Mouse (Mus musculus) neural tube, embryonic 11.5 days (tissue): ENCODE measurements at regions not wholly inside any gene's neighbourhood (a gene's known extent, or its start where the extent isn't known, plus 50 kb on each side); places are given as distances from the start of the nearest gene placed in this dataset.

Experiments
- ATAC-seq: fragments of 200-750 bp; cut with Nextera tagmentation; 2 replicates; pipeline ENCODE4 v1.8.0; 2017; ENCODE audit warnings: moderate number of reproducible peaks, mild to moderate bottlenecking, moderate TSS enrichment, moderate library complexity; ENCODE audit not compliant: insufficient read depth, low FRiP score, low TSS enrichment
- DNase-seq: peaks from one replicate; pipeline ENCODE4 v3.0.0-alpha.2; 2015; ENCODE audit warnings: low spot score
- H3K27ac ChIP-seq: fragments of 300-500 bp; sonication (generic); 2 replicates; pipeline ENCODE4 v1.5.1; 2014; ENCODE audit warnings: low read depth, mild to moderate bottlenecking, low read length
- H3K27me3 ChIP-seq: fragments of 300-500 bp; sonication (generic); 2 replicates; pipeline ENCODE4 v1.6.1; 2014; ENCODE audit warnings: mild to moderate bottlenecking, low read length, mixed read lengths; ENCODE audit not compliant: control insufficient read depth, insufficient read depth
- H3K36me3 ChIP-seq: fragments of 300-500 bp; sonication (generic); 2 replicates; pipeline ENCODE4 v1.6.1; 2014; ENCODE audit warnings: mild to moderate bottlenecking, low read length, moderate library complexity, mixed read lengths; ENCODE audit not compliant: control insufficient read depth, insufficient read depth
- H3K4me1 ChIP-seq: fragments of 300-500 bp; sonication (generic); 2 replicates; pipeline ENCODE4 v1.6.1; 2014; ENCODE audit warnings: low read length, mixed read lengths; ENCODE audit not compliant: control insufficient read depth, insufficient read depth
- H3K4me2 ChIP-seq: fragments of 300-500 bp; sonication (generic); 2 replicates; pipeline ENCODE4 v1.6.1; 2014; ENCODE audit warnings: low read depth, mild to moderate bottlenecking, moderate library complexity
- H3K4me3 ChIP-seq: fragments of 300-500 bp; sonication (generic); 2 replicates; pipeline ENCODE4 v1.5.1; 2014; ENCODE audit warnings: low read depth, low read length
- H3K9ac ChIP-seq: fragments of 300-500 bp; sonication (generic); 2 replicates; pipeline ENCODE4 v1.6.1; 2014; ENCODE audit warnings: mild to moderate bottlenecking, low read length
- H3K9me3 ChIP-seq: fragments of 300-500 bp; sonication (generic); 2 replicates; pipeline ENCODE4 v1.6.1; 2016; ENCODE audit warnings: low read length; ENCODE audit not compliant: control insufficient read depth
- WGBS: fragments of 180-500 bp; shearing (Covaris S2); extraction: QIAGEN DNeasy Blood & Tissue Kit; methylation state at CpG from one replicate; pipeline ENCODE4 v1.1.7; 2014; 5-methylcytosine and 5-hydroxymethylcytosine counted together

DNA sequence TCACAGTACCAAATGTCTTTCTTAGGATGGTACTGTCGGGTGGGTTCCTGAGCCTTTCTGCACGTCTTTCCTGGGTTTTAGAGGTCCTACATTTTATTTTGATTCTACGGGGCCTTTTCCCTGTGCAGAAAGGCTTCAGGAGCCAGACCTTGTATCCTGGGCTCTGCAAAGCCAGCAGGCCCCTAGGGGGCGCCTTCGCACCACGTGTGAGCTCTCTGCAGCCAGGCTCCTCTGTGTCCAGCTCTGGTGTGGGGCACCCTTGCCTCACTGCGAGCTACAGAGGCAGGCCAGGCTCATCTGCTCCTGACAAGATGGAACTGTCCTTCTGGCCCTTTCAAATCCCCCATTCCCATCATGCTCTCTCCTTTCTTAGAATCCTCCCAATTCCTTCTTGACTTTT is 53.3 kb upstream of the Usp3 start:
- WGBS = 19% methylated on average over 7 of the region's 7 CpGs
- H3K27me3 ChIP-seq = no peaks in the 10 kb centered on the region
- H3K4me3 ChIP-seq = no peak overlapping the region
- H3K27ac ChIP-seq = no peak overlapping the region
- H3K9me3 ChIP-seq = no peaks in the 10 kb centered on the region
- DNase-seq = peak; percentile 92
- ATAC-seq = no peak
- no peak overlapping the region for H3K9ac ChIP-seq
- no peaks in the 10 kb centered on the region; the same call in 1 of the 2 replicates for H3K4me1 ChIP-seq
- no peak overlapping the region for H3K4me2 ChIP-seq
- no peaks in the 10 kb centered on the region for H3K36me3 ChIP-seq

DNA sequence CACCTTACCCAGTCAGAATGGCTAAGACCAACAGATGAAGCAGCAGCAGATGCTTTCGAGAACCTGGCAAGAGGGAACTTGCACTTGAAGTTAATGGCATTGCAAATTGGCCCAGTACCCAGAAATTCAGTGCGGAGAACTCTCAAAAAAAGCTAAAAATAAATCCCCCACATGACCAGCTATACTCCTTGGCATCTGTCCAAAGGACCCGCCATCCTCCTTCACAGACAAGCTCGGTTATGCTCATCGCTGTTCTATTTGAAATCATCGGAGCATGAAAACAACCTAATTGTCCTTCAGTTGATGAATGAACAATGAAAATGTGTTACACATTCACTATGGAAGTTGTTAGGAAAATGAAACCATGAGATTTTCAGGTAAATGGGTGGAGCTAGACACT is 58.4 kb upstream of the Usp3 start:
- H3K9ac ChIP-seq = no peak overlapping the region
- ATAC-seq = no peak

DNA sequence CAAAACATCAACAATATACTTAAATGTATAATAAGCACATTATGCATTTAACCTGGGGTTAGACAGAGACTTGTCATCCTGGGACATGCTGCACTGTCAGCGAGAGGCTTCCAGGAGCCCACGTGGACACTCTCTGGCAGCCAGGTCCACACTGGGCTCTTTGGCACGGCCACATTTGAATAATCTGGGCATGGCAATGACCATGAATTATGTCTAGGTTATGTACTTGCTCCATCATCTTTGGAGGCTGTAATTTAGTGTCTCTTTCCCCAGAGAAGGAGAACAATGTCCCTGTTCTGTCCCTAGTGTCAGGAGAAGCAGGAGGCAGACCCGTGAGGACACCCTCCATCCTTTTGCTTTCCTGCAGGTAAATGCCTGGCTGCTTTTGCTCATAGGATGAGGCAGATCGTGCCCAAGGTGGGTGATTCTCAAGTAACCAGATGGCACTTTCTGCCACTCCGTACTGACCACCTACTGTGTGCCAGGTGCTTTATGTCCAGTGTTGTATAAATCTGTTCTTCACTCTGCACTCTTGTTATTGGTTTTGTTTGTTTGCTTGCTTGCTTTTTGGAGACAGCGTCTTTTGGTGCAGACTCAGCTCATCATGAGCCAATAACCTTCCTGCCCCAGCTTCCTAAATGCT is 56.2 kb upstream of the Car12 start:
- no peak for DNase-seq
- Histone ChIP-seq H3K27me3 (no peaks in the 10 kb centered on the region), H3K27ac (no peak overlapping the region), H3K9me3 (no peaks in the 10 kb centered on the region), H3K4me1 (no peaks in the 10 kb centered on the region), H3K36me3 (no peaks in the 10 kb centered on the region), H3K4me2 (no peak overlapping the region), H3K4me3 (no peak overlapping the region), H3K9ac (no peak overlapping the region)
- 84% methylated on average over 7 of the region's 7 CpGs for WGBS
- no peak for ATAC-seq

More for the DNA sequence above, 58.4 kb upstream of the Usp3 start:
- Histone ChIP-seq H3K27ac (no peak overlapping the region), H3K4me3 (no peak overlapping the region), H3K4me1 (no peaks in the 10 kb centered on the region; the same call in 1 of the 2 replicates), H3K9me3 (no peaks in the 10 kb centered on the region), H3K36me3 (no peaks in the 10 kb centered on the region), H3K4me2 (no peak overlapping the region), H3K27me3 (no peaks in the 10 kb centered on the region)
- DNase-seq = no peak
- whole genome bisulfite sequencing = 64% methylated on average over 6 of the region's 6 CpGs

DNA sequence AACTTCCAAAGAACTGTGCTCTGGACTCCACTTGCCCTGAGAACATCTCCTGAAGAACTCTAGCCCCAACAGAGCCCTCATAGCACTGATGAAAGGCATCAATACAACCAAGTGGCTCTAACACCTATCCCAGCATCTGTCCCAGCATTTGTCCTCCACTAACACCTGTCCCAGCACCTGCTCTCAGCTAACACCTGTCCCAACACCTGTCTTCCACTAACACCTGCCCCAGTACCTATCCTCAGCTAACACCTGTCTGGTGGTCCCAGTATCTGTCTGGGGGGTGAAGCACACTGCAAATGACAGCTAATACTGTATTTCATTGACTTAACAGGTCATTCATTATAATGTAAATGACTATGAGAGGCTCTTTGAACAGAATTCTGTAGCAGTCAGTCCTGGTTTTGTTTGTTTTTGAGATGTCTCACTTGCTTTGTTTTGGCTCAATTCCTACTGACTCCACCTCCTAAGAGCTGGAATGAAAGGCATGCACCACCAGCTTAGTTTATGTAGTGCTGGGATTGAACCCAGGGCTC is 54.7 kb upstream of the Car12 start:
- H3K36me3 ChIP-seq = no peaks in the 10 kb centered on the region
- H3K9me3 ChIP-seq = no peaks in the 10 kb centered on the region

DNA sequence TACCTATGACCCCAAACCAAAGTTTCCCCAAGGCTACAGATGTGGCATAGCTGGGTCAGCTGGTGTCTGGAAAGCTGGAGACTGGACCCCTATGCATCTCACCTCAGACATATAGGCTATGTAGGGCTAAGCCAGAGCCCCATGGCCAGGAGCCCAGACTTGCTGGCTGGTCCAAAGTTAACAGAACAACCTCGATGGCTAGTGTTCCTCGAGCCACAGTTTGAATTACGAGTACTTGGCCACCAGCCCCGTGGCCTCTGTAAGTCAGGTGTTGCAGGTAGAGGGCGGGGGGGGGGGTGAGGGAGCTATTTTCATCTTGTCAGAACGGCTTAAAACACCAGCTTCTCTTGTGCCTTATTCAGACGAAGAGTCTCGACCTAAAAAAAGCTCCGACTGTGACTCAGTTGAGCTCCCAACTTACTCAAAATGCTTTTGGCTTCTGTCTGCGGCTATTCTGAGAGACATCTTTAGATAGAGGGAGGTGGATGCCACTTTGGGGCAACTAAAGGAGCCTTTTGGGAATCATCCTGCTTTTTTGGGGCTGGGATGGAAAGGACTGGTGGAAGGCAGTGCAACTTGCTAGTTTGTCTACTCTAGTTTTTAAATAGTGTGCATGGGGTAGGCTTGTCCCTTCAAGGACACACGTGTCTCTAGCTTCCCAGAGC is 53.6 kb upstream of the Car12 start:
- WGBS = 82% methylated on average over 11 of the region's 11 CpGs
- no peaks in the 10 kb centered on the region for H3K36me3 ChIP-seq
- no peak overlapping the region for H3K4me3 ChIP-seq
- H3K27me3 ChIP-seq = no peaks in the 10 kb centered on the region
- DNase-seq (no peak), ATAC-seq (no peak)
- H3K4me1 ChIP-seq = no peaks in the 10 kb centered on the region
- no peak overlapping the region for H3K27ac ChIP-seq
- H3K9me3 ChIP-seq = no peaks in the 10 kb centered on the region
- H3K4me2 ChIP-seq = no peak overlapping the region
- H3K9ac ChIP-seq = no peak overlapping the region

More for the DNA sequence above, 54.7 kb upstream of the Car12 start:
- H3K4me3 ChIP-seq = no peak overlapping the region
- no peak overlapping the region for H3K27ac ChIP-seq
- ATAC-seq (no peak), DNase-seq (no peak)
- no peak overlapping the region for H3K9ac ChIP-seq
- no peak overlapping the region for H3K4me2 ChIP-seq
- no peaks in the 10 kb centered on the region for H3K4me1 ChIP-seq
- no peaks in the 10 kb centered on the region for H3K27me3 ChIP-seq

DNA sequence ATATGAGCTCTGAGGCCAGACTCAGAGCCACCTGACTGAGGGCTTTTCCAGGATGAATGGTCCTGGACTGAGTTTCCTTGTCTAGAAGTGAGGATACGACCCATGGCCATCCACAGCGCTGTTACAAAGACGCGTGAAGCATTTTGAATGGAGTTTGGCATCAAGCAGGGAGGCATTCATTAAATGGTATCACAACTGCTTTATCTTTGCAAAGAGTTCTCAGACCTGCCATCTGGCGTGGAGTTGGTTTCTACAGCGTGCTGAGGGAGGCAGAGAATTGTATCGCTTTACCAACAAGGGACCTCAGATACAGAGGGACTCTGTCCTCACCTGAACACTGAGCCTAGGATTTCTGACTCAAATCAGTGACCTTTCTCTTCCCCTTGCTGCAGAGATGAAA is 51.9 kb upstream of the Car12 start:
- Histone ChIP-seq H3K4me3 (no peak overlapping the region), H3K4me1 (no peaks in the 10 kb centered on the region), H3K4me2 (no peak overlapping the region), H3K36me3 (no peaks in the 10 kb centered on the region), H3K27me3 (no peaks in the 10 kb centered on the region), H3K9ac (no peak overlapping the region), H3K9me3 (no peaks in the 10 kb centered on the region), H3K27ac (no peak overlapping the region)
- no peak for ATAC-seq
- 84% methylated on average over 7 of the region's 7 CpGs for WGBS
- no peak for DNase-seq

DNA sequence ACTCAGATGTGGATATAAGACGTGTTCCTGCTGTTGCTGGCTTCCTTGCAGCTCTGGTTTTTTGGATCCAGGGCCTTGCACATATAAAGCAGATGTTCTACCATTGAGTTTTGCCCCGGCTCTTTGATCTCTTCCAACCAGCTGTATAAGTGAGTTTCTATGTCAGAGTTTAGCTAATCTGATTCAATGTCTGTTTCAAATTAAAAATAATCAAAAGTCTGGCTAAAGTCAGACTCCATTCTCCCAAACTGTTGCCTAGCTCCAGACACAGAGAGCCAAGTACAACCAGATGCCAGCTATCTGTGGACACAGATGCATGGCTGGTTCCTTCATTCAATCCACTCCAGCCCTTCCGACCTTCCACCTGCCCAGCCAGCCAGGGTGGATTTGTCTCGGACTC is 51.0 kb upstream of the Car12 start:
- Histone ChIP-seq H3K27ac (no peak overlapping the region), H3K9me3 (no peaks in the 10 kb centered on the region), H3K36me3 (no peaks in the 10 kb centered on the region), H3K4me3 (no peak overlapping the region), H3K27me3 (no peaks in the 10 kb centered on the region), H3K9ac (no peak overlapping the region), H3K4me2 (no peak overlapping the region), H3K4me1 (no peaks in the 10 kb centered on the region)
- DNase-seq (no peak), ATAC-seq (no peak)
- WGBS = 70% methylated on average over 4 of the region's 4 CpGs
